Mouse (Mus musculus): ENCODE results near the gene Oas1d.
"Not testable (repeated sequence)": the region's sequence is repeated elsewhere in the genome, so short reads cannot be mapped to it uniquely, and the experiment has no call there.

The Oas1d gene

GRCm38 (mm10) chr5:120902056-120902455 lies 12.3 kb upstream of the Oas1d start:
- DNase-seq: no peak

- DNase-seq: peak; percentile 10 to 25
Observed at GRCm38 (mm10) chr5:120906791-120907733, 7.3 kb upstream of the Oas1d start, which contains the start of gene Oas1a. TSS of gene Oas1a (minus strand) at chr5:120907521.

DNA sequence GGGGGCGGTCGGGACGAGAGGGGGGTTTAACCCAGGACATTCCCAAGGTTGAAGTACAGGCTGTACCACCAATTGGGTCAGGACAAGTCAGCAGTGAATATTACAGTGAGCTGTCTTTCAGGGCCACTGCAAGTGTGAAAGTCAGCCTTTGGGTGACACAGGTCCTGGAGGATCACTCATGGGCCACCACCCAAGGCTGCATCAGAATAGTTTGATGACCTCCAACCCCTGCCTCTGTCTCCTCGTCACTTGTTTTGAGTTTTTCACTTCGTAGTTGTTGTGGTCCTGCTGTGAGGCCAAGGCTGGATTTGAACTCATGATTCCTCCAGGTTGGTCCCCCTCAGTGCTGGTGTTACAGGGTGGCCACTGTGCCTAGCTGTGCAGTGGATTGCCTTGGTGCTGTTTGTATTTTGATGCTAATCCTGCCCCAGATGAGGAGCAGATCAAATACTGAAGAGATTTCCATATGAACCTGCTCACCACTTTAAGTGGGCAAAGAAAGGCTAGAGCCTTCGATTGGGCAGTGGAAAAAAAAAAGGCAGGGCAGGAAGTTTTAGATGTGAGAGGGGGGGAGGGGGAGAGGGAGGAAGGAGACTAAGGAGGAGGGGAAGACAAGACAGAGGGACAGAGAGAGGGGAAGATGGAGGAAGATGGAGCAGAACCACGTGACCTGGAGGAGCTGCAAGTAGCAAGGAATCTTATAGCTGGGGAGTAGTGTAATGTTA lies 6.0 kb upstream of the Oas1d start:
- no peak for DNase-seq

- not testable (repeated sequence) for DNase-seq
Observed at GRCm38 (mm10) chr5:120919156-120919935, 5.0 kb downstream of the Oas1d start.

DNA sequence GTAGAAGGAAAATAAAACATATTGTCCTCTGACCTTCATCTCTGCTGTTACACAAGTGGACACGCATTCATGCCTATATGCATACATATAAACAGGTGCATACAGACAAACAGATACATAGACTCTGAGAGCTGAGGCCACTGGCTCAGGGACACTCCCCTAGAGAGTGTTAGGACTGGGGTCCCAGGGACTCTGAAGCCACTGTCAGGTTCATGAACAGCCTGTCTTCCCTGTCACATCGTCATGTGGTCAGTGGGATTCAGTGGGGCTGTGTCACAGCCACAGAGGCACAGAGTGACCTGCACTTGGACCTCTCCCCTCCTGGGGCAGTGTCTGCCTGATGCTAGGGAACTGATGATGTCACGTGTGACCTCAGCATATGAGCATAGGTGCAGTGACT lies 6.0 kb downstream of the Oas1d start:
- no peak for DNase-seq

- DNase-seq: no peak
Observed at GRCm38 (mm10) chr5:120923969-120924368, 9.6 kb downstream of the Oas1d start.

- DNase-seq: not testable (repeated sequence)
Observed at GRCm38 (mm10) chr5:120924520-120924919, 10.2 kb downstream of the Oas1d start.

DNA sequence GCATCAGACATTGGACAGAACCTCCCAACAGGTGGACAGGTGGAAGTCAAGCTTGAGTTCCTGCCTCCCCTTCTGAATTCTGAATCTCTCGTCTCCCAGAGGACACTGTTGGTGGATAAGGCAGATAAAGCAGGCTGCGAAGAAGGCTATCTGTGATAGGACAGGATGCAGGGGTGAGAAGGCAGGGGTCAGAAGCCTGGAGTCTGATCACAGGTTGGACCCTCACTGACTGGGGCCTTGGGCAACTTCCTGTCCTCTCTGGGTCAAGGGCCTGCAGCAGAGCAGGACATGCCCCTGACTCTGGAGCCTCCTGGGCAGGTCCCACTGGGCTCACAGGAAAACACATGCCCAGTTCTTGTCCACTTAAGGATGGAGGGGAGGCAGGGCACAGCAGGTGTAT lies 12.0 kb downstream of the Oas1d start:
- DNase-seq: not testable (repeated sequence)

- peak in 1 of 2 experiments; percentile 40 for DNase-seq
Observed at GRCm38 (mm10) chr5:120927036-120927435, 12.7 kb downstream of the Oas1d start.

- no peak for DNase-seq
Observed at GRCm38 (mm10) chr5:120933966-120934365, 19.6 kb downstream of the Oas1d start.

DNA sequence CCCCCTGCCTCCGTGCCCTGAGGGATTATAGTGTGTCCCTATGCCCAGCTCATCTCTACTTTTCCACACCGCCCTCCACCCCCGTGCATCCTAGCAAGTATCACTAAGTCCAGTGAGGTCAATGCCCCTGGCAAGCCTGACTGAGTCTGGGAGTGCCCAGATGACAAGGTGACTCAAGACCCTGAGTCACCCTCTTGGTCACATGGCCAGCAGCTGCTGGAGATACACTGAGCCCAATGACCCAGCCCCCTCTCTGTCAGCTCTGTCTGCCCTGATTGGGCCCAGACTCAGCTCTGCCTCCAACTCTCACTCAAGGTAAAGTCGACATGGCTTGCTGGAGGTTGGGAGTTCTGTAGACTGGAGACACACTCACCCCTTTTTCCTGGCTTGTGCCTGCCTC lies 23.5 kb downstream of the Oas1d start:
- DNase-seq: peak in 1 of 2 experiments; percentile 2

DNA sequence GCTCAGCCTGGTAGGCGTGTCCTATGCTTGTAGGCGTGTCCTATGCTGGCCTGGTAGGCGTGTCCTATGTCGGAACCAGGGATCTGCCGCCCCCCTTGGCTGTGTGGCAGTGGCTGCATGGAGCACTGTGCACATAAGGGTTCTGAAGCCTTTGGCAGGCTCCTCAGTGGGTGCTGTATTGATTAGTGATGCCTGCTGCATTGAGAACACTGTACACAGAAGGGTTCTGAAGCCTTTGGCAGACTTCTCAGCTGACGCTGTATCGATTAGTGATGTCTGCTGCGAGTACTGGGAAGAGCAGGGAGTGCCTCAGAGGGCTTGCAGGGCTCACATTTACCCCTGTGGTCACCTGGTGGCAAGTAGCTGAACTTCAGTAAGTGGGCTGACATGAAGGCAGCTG lies 24.2 kb downstream of the Oas1d start:
- DNase-seq: no peak

- DNase-seq: no peak
Observed at GRCm38 (mm10) chr5:120942076-120942475, 27.7 kb downstream of the Oas1d start.

GRCm38 (mm10) chr5:120952242-120952770 lies 38.0 kb downstream of the Oas1d start:
- DNase-seq: no peak

DNA sequence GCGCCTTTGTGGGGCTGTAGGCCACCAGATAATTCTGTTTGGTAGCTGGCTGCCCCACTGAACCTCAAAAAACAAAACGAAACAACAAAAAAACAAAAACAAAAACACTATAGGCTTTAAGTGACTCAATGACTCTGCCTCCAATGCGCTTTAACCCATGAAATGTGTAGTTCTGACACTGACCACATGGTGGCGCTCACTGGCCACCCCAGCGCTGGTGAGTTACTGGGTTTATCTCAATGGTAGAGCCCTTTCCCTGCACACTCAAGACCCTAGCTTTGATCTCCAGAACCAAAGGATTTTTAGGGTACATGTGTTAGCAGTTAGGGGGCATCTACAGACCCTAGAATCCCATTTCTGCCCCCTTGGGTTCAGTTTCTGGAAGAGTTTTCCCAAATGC lies 39.6 kb downstream of the Oas1d start:
- DNase-seq: peak in 1 of 2 experiments; percentile 33

DNA sequence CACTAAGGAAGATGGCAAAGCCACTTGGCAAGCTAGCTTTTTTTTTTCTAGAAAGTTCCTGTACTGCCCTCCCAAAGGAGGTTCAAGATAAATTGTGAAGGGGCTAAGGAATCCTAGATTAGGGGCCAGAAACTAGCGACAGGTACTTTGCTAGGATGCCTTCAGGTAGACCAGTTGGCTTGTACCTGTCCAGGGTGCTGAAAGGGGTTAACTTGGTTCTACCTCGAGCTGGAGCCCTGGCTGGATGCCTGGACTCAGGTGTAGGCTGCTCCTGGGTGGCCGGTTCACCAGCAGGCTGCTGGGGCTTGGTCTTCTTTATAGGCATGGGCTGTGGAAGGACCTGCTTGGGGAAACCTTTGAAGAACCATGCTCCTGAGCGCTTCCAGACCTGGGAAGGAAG lies 46.7 kb downstream of the Oas1d start:
- peak; percentile 5 to 51 for DNase-seq

DNA sequence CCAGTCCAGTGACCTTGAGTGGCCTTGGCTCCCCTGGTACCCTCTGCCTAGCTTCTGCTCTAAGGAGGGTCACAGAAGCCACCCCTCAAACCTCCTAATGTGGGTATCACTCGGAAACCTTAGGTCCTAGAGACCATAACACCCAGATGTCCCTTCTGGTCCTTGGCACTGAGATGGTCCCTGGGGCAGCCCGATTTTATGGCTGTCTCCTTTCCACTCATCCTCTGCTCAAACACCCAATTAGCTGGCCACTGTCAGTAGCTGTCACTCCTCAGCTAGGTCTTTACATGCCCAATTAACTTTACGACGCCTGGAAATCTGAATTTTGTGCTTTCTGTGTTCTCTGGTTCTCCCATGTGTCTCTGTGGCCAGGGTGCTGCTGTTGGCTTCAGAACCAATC lies 51.8 kb downstream of the Oas1d start:
- no peak for DNase-seq

DNA sequence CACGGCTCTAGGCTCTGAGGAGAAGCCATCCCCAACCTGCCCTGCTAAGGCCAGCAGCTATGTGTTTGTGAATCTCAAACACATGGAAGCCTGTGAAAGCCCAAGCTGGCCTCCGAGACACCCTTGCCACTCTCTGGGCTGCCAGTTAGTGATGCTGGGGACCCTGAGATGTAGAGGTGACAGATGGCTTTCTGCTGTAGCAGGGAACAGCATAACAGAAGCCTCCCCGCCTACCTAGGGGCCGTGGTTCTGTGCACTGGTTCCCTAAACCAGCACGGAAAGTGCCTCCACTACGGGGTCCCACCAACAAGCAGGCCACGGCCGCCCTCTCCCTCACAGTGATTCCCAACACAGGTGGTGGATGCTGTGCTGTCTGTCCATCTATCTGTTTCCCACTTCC lies 52.6 kb downstream of the Oas1d start:
- no peak for DNase-seq

GRCm38 (mm10) chr5:120967355-120968133 lies 53.2 kb downstream of the Oas1d start:
- no peak for DNase-seq

DNA sequence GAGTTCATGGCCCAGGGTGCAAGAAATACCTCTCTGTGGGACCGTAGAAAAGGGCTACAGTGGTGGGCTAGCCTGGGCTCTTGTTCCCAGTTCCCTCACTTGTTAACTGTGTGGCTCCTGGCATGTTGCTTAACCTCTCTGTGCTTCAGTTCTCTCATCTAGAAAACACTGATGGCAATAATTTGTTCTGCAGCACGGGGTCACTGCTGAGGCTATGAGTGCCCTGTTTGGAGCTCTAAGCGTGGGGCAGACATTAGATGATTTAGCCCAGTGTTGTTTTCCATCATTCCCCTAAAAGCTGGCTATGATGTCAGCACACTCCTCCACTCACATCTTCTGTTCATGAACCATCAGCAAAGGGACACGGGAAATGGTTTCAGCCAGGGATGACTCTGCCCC lies 53.8 kb downstream of the Oas1d start:
- no peak for DNase-seq

- no peak for DNase-seq
Observed at GRCm38 (mm10) chr5:120968799-120969198, 54.5 kb downstream of the Oas1d start.

GRCm38 (mm10) chr5:120969703-120970102 lies 55.4 kb downstream of the Oas1d start:
- DNase-seq: peak in 1 of 2 experiments; percentile 15

All from kidney, postnatal 36 days (tissue).